Mouse (Mus musculus): ENCODE measurements at regions not wholly inside any gene's neighbourhood (a gene's known extent, or its start where the extent isn't known, plus 50 kb on each side); places are given as distances from the start of the nearest gene placed in this dataset.

DNA sequence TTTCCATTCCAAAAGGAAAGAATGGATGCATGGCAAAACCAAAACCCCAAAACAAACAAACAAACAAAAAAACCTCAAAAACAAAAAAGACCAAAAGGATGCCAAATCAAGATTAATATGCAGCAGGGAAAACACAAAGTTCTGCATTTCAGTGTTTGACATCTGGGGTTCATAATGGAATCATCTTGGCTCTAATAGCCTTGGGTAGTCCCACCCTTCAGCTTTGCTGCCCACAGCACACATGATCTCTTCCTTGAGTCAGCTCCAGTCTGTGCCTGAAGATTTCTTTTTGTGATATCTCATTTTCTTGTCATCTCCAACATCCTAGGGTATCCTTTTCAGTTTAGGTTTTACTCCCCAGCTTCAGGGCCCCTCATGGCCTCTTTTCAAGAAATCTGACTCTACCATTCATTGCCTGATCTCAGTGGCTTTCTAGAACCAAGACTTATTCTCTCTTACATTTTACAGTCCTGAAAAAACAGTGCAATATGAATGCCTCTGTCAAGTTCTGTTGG lies 453.1 kb upstream of the Cdh11 start:
- TF ChIP-seq POLR2A (IDR thresholded peaks at IDR 0.05; ENCODE audit: insufficient read depth, low read depth, low read length): no peak
- TF ChIP-seq CTCF (IDR thresholded peaks at IDR 0.05): no peak
- TF ChIP-seq EP300 (IDR thresholded peaks at IDR 0.05; ENCODE audit: insufficient read depth, low read depth, low read length): no peak

Measured in heart, adult 2 months (tissue).